Mouse (Mus musculus) kidney, postnatal 0 days (tissue): ENCODE measurements around the gene Gm13889. TPM values are rescaled to one million over a fixed set of nuclear protein-coding genes. Genes with fewer than 3 reads are reported as not detected.

ENCODE experiments used
- ATAC-seq: fragments of 200-750 bp; cut with Nextera tagmentation; replicated peaks from 2 replicates; pipeline ENCODE4 v1.8.0; 2017; ENCODE audit warnings: low read depth, moderate number of reproducible peaks, moderate TSS enrichment, moderate library complexity; ENCODE audit not compliant: low FRiP score
- DNase-seq: peaks from one replicate; pipeline ENCODE4 v3.0.0-alpha.2; 2016; ENCODE audit warnings: low spot score
- H3K27ac ChIP-seq: fragments of 300-500 bp; sonication (generic); 2 replicates; pipeline ENCODE4 v1.5.1; 2014; ENCODE audit warnings: mild to moderate bottlenecking
- H3K27me3 ChIP-seq: fragments of 300-500 bp; sonication (generic); 2 replicates; pipeline ENCODE4 v1.6.1; 2014; ENCODE audit warnings: low read length, mixed read lengths; ENCODE audit not compliant: insufficient read depth
- H3K36me3 ChIP-seq: fragments of 300-500 bp; sonication (generic); 2 replicates; pipeline ENCODE4 v1.6.1; 2014; ENCODE audit warnings: low read length, mixed read lengths; ENCODE audit not compliant: insufficient read depth
- H3K4me1 ChIP-seq: fragments of 300-500 bp; sonication (generic); replicated peaks from 2 replicates; pipeline ENCODE4 v1.6.1; 2014; ENCODE audit warnings: antibody characterized with exemption, low read length, mixed read lengths; ENCODE audit not compliant: insufficient read depth
- H3K4me2 ChIP-seq: fragments of 300-500 bp; sonication (generic); 2 replicates; pipeline ENCODE4 v1.6.1; 2014; ENCODE audit warnings: mild to moderate bottlenecking, low read length, moderate library complexity, mixed read lengths
- H3K4me3 ChIP-seq: fragments of 300-500 bp; sonication (generic); replicated peaks from 2 replicates; pipeline ENCODE4 v1.5.1; 2014; ENCODE audit warnings: low read depth, low read length
- H3K9ac ChIP-seq: fragments of 300-500 bp; sonication (generic); 2 replicates; pipeline ENCODE4 v1.6.1; 2014; ENCODE audit warnings: low read depth, low read length
- H3K9me3 ChIP-seq: fragments of 300-500 bp; sonication (generic); replicated peaks from 2 replicates; pipeline ENCODE4 v1.6.1; 2016; ENCODE audit warnings: low read length, inconsistent platforms, mixed read lengths
- CTCF ChIP-seq: IDR thresholded peaks from 2 replicates; pipeline ENCODE4 v1.5.1; 2016; ENCODE audit warnings: antibody characterized with exemption, low read depth, mild to moderate bottlenecking, moderate library complexity
- WGBS: fragments of 180-500 bp; shearing (Covaris S2); extraction: QIAGEN DNeasy Blood & Tissue Kit; methylation state at CpG from one replicate; pipeline ENCODE4 v1.1.7; 2014; 5-methylcytosine and 5-hydroxymethylcytosine counted together
- polyA plus RNA-seq: library from polyadenylated mRNA; unstranded; fragments of >200 nt; fragmentation: Nextera tagmentation; extraction: Ambion mirVana; gene quantifications from 2 replicates; pipeline ENCODE4 v1.2.1, GENCODE M21; 2015

Gm13889 gene
- polyA plus RNA-seq, 1 experiment from 2014 or later, result 24.8 TPM

- no peaks in the 10 kb centered on the region for H3K4me1 ChIP-seq
- no peak for TF ChIP-seq CTCF
- no peaks in the 10 kb centered on the region for H3K36me3 ChIP-seq
- H3K27ac ChIP-seq, result no peak overlapping the region
- ATAC-seq (no peak), DNase-seq (no peak)
- H3K4me2 ChIP-seq, result no peak overlapping the region
- 60% methylated on average over 1 of the region's 1 CpGs for WGBS
- H3K9ac ChIP-seq, result no peak overlapping the region
- H3K4me3 ChIP-seq, result no peak overlapping the region
- H3K27me3 ChIP-seq, result no peaks in the 10 kb centered on the region
- no peaks in the 10 kb centered on the region for H3K9me3 ChIP-seq
These were observed 6.8 kb upstream of the Gm13889 start for GRCm38 (mm10) chr2:93963802-93964201.

GRCm38 (mm10) chr2:93961716-93962115, 4.7 kb upstream of the Gm13889 start:
- Histone ChIP-seq H3K27ac (no peak overlapping the region), H3K4me1 (peaks cover 5% of the 10 kb centered on the region; the same call in 1 of the 2 replicates), H3K36me3 (no peaks in the 10 kb centered on the region), H3K27me3 (peaks cover 10% of the 10 kb centered on the region), H3K4me2 (no peak overlapping the region), H3K9me3 (no peaks in the 10 kb centered on the region), H3K4me3 (no peak overlapping the region), H3K9ac (no peak overlapping the region)
- no peak for DNase-seq
- WGBS, result 71% methylated on average over 8 of the region's 8 CpGs
- TF ChIP-seq CTCF, result no peak
- no peak for ATAC-seq

GRCm38 (mm10) chr2:93959346-93959745, 2.3 kb upstream of the Gm13889 start:
- no peak overlapping the region for H3K4me2 ChIP-seq
- ATAC-seq (no peak), DNase-seq (no peak)
- H3K4me3 ChIP-seq, result no peak overlapping the region
- H3K9me3 ChIP-seq, result no peaks in the 10 kb centered on the region
- peaks cover 19% of the 10 kb centered on the region for H3K27me3 ChIP-seq
- TF ChIP-seq CTCF, result no peak
- H3K36me3 ChIP-seq, result no peaks in the 10 kb centered on the region
- 72% methylated on average over 8 of the region's 8 CpGs for WGBS
- H3K9ac ChIP-seq, result no peak overlapping the region
- H3K27ac ChIP-seq, result no peak overlapping the region
- H3K4me1 ChIP-seq, result peaks cover 23% of the 10 kb centered on the region

GRCm38 (mm10) chr2:93958216-93958615, 1.2 kb upstream of the Gm13889 start:
- Histone ChIP-seq H3K27ac (no peak overlapping the region), H3K9ac (no peak overlapping the region), H3K4me1 (peaks cover 26% of the 10 kb centered on the region), H3K36me3 (no peaks in the 10 kb centered on the region), H3K4me2 (no peak overlapping the region), H3K4me3 (no peak overlapping the region), H3K9me3 (no peaks in the 10 kb centered on the region), H3K27me3 (peaks cover 19% of the 10 kb centered on the region)
- no peak for ATAC-seq
- no peak for DNase-seq
- no peak for TF ChIP-seq CTCF
- 76% methylated on average over 3 of the region's 3 CpGs for WGBS

GRCm38 (mm10) chr2:93957785-93958175, 779 bp upstream of the Gm13889 start:
- DNase-seq, result no peak
- Histone ChIP-seq H3K4me1 (peaks cover 26% of the 10 kb centered on the region), H3K27ac (no peak overlapping the region), H3K4me3 (no peak overlapping the region), H3K27me3 (peaks cover 19% of the 10 kb centered on the region), H3K36me3 (no peaks in the 10 kb centered on the region), H3K9me3 (no peaks in the 10 kb centered on the region), H3K9ac (no peak overlapping the region), H3K4me2 (0 out of 2 replicates have a peak overlapping the region, but pooled peaks have one; percentile 91)
- no peak for ATAC-seq
- 52% methylated on average over 8 of the region's 8 CpGs for WGBS
- TF ChIP-seq CTCF, result no peak

GRCm38 (mm10) chr2:93956331-93956801, 635 bp downstream of the Gm13889 start:
- Histone ChIP-seq H3K9me3 (no peaks in the 10 kb centered on the region), H3K36me3 (no peaks in the 10 kb centered on the region), H3K9ac (peak overlapping the region; percentile 79), H3K4me2 (peak overlapping the region; percentile 91), H3K4me1 (peaks cover 26% of the 10 kb centered on the region), H3K27me3 (peaks cover 19% of the 10 kb centered on the region), H3K4me3 (peak overlapping the region; percentile 67), H3K27ac (peak overlapping the region; percentile 70)
- under 1% methylated on average over 39 of the region's 44 CpGs for WGBS
- DNase-seq (peak; percentile 71), ATAC-seq (peak; percentile 36)
- no peak for TF ChIP-seq CTCF

- Histone ChIP-seq H3K4me3 (peak overlapping the region; percentile 67), H3K9me3 (no peaks in the 10 kb centered on the region), H3K9ac (peak overlapping the region; percentile 79), H3K4me2 (peak overlapping the region; percentile 91), H3K27ac (peak overlapping the region; percentile 70), H3K36me3 (no peaks in the 10 kb centered on the region), H3K27me3 (peaks cover 19% of the 10 kb centered on the region), H3K4me1 (peaks cover 26% of the 10 kb centered on the region)
- ATAC-seq (no peak), DNase-seq (no peak)
- under 1% methylated on average over 31 of the region's 31 CpGs for WGBS
- TF ChIP-seq CTCF, result no peak
These were observed 1.1 kb downstream of the Gm13889 start for GRCm38 (mm10) chr2:93955886-93956285.
